Mouse (Mus musculus) cerebellum, adult 11-12 months (tissue): Measurements from ENCODE around the gene Rprml.

Experiments used
- DNase-seq: peaks from one replicate; pipeline ENCODE4 v3.0.0; 2022

Rprml gene

DNA sequence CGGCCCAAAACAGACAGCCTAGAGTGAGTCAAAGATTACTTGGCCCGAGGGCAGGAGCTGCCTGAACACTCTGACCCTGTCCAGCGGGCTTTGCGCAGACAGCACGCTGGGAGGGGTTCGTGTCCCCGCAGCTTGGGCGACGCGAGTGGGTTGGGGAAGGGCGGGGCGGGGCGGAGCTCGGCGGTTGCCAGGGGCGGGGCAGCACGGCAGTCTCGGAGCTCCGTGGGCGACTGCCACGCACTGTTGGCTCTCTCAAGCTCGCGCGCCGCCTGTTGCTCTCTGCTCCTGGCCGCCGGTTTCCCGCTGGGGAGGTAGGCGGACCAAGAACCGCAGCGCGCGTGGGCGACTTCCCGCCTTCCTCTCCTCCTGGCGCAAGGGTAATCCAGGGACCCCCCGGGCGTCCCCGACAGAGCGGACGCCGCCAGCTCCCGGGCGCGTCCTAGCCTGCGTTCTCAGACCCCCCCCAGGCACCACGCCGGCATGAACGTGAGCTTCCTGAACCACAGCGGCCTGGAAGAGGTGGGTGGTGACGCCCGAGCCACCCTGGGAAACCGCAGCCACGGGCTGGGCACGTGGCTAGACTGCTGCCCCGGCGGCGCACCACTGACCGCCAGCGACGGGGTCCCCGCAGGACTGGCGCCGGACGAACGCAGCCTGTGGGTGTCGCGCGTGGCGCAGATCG lies at the start of gene Rprml:
TSS of gene Rprml (plus strand) at position 270 of the 682 bp plus-strand sequence.
- peak; percentile 39 for DNase-seq

DNA sequence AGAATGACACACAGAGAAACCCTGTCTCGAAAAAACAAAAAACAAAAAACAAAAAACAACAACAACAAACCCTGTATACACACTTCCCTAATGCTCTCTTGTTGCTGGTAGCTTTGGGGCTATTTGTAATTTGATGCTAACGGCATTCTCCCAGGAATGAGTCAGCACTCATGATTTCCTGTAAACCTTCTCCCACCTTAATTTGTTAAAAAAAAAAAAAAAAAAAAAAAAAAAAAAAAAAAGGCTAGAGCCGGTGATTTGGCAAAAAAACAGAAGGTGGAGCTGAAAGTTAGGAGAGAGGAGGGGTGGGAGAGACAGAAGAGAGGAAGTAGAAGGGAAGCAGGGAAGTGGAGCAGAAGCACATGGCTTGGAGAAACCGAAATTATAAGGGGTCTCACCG lies 42.8 kb upstream of the Rprml start:
- DNase-seq = no peak

DNA sequence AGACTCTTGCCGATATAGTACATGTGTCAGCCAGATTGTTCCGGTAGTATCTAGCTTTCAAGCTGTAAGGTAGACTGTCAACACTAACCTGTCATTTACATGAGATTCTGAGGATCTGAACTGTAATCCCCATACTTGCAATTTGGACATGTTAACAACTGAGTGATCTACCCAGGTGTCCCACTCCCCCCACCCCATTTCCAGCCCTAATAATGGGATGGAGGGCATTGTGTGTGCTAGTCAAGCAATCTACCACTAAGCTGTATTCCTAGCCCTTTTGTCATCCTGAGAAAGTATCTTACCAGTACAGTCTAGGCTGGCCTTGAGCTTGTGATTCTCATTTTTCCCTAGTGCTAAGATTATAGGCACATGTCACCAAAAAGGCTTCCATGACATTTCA lies 38.6 kb upstream of the Rprml start:
- no peak for DNase-seq

DNA sequence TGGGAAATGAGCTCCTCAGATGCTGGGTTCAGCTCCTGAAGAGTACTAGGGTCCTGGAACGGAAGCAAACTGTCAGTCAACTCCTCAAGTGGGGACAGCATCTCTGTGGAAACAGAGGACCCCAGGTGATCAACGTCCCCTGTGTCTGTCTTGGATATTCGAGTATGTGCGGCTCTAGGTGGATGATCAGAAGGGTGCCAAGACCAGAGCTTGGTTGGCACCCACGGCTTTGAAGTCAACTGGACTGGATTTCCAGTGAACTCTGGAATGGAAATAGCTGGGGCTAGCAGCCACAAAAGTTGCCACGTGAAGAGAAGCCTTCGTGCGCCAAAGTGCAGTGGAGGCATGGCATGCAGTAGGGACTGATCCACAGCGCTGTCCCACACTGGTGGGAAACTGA lies 28.3 kb upstream of the Rprml start, which contains the start of gene Gm884:
TSS of gene Gm884 (minus strand) at position 101 of the 400 bp plus-strand sequence.
- DNase-seq = no peak

DNA sequence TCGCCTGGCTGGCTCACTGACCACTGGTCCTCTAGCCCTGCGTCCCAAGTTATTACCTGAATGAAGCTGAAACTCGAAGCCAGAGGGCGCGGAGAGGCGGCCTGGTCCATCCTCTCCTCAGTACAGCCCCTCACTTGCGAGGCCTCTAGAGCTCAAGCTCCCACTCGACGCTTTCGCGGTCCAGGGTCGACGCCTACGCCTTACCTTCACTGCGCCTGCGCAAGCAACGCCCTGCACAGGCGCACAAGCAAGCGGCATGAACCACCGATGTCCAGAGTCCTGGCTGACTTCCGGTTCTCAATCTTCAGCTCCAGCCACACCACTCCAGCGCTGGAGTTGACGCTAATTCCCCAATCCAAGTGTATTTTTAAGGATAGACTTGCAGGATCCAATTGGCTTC lies 21.9 kb upstream of the Rprml start:
- DNase-seq = no peak

DNA sequence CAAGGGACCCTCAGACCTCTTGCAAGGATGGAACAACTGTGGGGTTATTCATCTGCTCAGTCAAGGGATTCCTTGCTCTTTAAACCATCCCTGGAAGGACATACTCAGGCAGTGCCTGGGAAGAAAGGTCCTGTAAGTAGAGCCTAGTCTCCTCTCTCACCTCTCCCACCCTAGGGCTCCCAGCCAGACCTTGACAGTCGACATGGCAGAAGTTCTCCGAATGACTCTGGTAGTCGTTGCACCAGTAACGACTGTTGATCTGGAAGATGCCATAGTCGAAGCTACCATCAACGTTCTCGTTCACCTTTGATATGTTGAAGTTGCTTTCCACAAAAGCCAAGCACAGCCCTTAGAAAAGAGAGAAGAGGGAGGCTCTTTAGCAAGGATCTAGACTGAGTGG lies 14.6 kb upstream of the Rprml start:
- no peak for DNase-seq

DNA sequence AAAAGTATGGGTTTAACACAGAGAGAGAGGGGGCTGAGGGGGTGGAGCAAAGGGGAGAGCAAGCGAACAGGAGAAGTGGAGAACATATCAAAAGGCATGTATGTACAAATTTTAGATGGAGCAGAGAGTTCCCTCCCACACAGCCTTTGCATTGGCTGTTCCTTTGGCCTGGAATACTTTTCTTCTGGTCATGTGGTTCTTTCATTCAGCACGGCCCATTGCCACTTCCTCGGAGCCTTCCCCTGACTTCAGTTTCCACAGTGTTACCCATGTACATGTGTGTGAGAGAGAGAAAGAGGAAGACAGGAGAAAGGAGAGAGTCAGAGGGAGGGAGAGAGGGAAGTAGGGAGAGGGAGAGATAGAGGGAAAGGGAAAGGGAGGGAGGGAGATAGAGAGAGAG lies 13.9 kb upstream of the Rprml start:
- DNase-seq = no peak

DNA sequence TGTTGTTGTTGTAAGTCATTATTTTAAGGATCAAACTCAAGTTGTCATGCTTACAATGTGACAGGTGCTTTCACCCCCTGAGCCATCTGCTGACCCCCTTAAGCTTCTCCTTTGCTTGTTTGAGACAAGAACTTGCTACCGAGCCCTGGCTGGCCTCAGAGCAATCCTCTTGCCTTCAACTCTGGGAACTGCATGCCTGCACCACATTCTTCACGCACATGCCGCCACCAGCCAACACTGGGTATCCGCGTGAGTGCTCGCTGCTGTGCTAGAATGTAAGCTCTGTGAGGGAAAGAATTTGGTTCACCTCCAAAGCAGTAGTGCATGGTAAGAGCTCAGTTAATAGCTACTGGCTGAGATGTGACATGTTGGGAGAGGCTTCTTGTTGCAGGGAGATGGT lies 13.1 kb upstream of the Rprml start:
- DNase-seq = no peak

DNA sequence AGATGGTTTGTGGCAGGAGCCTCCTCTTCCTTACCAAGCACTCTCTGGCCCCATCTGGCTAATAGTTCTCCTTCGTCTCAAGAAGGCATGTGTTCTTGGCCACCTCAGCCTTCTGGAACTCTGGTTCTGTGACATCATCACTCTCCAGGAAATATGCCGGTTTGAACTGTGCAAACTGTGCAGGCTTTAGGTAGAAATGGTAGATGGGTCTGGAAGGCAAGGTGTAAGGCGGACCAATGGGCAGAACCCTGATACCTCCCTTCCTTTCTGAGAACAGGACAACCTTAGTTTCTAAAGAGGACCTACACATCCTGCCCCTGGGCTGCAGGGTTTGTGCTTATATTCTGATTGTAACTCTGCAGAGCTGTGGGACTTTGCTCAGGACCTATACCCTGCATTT lies 10.6 kb upstream of the Rprml start, which contains the start of gene Lyzl6:
TSS of gene Lyzl6 (minus strand) at position 101 of the 400 bp plus-strand sequence.
- DNase-seq = no peak

DNA sequence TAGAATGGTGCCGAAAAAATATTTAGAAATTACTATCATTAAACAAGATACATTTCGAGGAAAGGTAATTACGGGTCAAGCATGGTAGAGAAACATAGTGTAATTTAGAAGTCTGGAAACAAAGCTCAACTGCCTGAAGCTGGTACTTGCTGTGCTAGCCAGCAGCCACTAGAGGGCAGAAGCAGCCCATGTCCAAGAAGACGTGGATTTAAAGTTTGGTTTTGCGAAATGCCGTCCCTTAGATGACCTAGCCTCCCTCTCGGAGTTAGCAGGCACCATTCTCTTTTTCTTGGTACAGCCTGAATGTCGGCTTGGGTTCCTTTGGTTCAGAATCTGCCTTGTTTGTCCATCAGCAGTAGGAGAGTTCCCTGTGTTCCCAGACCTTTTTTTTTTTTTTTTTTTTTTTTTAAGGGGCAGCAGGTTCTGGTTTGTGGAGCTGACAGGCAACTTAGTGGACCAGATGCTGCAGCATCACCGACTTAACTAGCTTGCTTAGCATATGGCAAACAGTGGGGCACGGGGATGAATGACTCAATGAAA lies 9.9 kb upstream of the Rprml start:
- no peak for DNase-seq

DNA sequence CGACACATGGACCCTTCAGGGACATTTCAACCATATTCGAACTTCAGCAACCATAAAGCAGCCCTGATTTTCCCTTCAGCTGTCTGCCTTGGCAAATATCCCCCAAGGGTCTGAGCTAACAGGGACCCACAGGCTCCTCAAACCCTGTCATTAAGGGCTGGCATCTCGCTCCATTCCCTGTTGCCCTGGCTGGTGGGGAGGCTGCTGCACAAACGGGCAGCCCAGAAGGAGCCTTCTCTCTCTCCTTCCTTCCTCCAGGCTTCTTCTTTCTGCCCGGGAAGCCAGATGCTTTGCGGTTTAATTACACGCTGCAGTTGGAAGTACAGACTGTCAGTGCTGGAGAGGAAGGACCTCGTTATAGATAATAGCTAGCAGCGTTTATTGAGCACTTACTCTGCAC lies 6.2 kb upstream of the Rprml start:
- no peak for DNase-seq

DNA sequence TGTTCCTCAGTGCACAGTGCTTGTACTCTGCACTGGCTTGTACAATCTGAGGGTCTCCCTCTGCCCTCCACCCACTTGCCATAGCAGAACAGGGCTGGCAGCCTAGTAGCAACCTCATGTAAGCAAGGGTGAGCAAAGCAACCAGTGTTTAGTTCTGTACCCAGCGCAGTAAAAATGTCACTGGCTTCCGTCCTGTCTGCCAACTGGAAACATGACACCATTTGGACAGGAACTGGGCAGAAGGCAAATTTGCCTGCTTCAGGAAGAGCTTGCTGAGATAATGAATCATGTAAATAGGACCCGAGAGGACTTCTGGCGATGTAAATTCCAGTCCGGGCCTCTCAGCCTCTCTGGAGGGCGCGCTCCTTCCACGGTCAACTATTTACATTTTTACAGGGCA lies 3.6 kb upstream of the Rprml start:
- peak; percentile 55 for DNase-seq

DNA sequence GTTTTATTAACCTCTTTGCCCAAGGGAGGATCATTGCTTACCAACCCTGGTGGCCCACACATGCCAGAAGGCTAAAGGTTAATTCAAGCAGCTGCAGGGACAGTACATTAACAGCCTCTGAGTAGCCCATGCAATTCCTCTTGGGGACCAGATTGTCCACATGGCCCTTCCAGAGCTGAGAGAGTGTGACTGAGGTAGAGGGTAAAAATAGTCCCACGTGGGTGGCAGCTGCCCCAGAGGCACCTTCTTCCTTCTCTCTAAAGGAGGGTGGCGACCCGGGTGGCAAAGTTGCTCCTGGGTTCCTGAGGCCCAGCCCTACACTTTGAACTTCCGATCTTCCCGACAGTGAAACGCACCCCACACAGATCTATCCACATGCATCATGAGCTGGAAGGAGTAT lies 3.1 kb upstream of the Rprml start:
- DNase-seq = no peak

DNA sequence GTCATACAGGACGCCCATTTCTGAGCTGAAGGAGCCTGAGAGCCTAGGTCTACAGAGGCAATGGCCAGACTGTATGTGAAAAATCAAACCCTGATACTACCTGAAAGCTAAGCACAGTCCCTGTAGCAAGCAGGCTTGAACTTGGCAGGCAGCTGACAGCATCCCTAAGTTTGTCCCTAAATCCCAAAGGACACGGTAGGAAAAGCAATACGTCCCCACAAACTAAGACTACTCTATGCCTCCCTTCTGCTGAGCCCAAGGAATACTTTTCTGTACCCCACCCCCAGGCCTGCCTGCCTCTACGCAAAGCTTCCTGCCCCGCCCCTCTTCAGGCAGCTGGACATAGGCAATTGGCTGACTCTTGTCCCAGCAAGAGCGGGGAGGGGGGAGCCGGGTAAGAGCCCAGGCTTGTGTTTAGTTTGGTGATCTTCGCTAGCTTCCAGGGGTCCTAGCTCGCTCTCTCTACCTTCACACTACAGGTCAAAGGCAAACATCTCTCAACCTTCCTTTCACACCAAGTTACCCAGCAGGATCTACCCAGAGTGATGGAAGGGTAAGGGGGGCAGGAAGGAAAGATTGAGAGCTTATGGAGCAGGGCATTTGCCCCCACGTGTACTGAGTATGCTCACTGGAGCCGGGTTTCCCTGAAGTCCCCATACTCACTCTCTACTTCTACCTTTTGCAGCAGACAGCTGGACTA lies 1.3 kb upstream of the Rprml start:
- DNase-seq = no peak

DNA sequence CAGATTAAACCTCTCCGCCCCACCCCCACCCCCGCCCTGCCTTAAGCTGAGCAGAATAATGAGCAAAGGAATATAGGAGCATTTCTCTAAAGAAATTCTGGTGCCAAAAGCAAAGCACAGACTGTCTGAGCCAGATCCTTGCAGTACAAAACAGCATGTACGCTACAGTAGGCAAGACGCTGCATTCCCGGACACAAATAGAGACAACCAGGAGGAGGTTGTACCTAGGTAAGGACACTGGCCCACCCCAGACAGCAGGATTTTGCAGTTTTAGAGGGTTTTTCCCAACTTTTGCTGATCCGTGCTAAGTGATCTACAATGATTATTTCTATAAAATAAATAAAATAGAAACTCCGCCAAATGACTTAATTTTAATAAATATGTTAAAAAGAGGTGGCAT lies 714 bp upstream of the Rprml start:
- DNase-seq = no peak

DNA sequence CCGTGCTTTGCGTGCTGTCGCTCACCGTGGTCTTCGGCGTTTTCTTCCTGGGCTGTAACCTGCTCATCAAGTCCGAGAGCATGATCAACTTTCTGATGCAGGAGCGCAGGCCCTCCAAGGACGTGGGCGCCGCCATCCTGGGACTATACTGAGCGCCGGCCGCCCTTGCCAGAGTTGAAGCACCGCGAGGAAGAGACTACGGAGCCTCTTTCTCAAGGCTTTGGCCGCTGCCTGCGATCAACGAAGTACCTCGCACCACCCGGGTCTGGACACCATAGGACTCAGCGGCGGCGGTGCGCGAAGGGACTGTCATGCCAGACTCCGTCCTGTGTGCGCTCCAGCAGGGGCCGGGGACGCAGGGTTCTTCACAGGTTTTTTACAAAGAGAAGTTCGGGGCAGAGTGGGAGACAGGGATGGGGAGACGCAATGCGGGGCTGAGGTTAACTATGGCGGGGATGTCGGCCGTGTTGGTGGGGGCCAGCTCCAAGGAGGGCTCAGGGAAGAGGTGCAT lies 668 bp downstream of the Rprml start:
- DNase-seq = no peak

DNA sequence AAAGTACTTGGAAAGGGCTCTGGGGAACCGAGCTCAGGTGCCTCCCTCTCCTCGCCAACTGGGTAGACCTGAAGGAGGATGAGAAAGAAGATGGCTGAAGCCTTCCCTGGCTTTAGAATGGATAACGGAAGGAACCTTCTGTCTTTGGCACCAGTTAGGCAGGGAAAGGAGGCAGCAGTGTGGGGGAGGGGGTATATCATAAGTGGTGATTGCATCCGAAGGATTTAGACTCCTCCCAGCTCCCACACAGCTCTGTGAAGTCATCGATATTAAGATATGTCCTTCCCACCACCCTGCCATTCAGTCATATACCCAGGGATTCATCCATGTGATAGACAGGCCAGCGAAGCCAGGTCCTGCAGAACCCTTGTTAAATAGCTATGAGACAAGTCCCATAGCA lies 2.1 kb downstream of the Rprml start:
- DNase-seq = no peak

DNA sequence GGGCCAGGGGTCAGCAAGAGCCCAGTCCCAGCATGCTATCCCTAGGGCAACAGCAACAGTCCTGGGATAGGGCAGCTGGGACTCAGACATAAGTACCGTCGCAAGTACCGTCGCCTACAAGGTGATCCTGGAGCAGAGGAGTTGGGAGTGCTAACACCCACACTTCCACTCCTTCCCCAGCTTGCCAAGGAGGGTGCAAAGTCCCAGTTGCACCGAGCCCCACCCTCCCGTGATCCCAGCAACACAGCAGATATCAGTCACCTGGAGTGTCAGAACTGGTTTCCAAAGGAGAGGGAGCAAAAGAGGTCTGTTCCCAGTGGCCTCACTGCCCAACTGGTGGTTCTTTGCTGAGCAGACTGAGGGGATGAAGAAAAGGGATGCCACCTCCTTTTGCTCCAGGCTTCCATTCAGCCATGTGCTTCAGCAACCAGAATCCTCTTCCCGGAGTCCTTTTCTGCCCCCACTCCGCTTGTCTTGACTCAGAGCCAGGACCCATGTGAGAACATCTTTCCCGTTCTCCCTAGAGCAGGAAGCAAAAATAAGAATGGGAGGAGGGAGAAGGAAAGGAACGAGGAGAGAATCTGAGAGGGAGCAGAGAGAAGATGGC lies 4.1 kb downstream of the Rprml start:
- no peak for DNase-seq

DNA sequence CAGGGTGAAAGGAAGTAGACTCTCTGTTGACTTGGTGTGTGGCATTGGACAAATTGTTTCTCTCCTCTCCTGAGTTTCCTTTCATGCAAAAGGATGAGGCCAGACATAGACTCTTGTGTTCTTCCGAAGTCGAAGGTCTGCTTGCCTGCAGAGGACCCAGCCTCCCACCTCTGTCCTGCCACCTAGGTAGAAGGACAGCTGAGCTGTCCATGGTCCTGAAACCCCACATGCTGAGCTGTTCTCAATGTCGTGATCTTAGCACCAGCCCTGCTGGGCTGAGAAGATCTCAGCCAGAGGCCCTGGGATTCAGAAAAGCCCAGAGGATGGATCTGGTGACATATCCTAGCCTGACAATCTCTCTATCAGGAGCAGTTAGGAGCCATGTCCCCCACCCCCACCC lies 7.2 kb downstream of the Rprml start:
- no peak for DNase-seq

DNA sequence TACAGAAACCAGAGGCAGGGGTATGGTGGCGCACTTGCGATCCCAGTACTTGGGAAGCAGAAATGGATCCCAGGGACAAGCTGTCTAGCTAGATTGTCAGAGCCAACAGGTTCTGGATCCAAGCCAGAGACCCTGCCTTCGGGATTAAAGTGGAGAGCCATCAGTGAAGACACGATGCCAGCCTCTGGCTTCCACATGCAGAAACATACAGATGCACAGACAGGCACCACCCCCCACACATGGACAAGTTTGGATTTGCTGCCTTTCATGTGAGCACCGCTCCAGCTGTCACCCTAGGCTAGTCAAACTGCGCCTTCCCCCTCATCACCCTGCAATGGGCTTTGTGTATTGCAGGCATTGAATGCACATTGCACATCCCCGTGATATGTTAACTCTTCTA lies 8.8 kb downstream of the Rprml start:
- no peak for DNase-seq

DNA sequence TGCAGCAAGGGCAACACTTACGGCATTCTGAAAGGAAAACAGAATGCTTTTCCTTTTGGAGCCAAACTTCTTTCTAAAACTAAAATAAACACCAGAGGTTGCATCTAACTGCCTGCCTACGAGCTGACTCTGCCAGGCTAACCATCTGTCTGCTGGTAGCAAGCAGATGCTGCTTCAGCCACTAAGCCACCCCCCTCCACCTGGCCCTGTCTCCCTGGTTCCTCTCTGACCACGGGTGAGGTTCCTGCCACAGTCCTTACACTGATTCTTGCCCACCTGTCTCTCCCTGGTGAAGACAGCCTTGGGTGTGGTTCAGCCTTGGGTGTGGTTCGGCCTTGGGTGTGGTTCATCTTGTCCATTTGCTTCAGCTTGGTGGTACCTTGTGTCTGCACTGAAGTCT lies 12.5 kb downstream of the Rprml start:
- no peak for DNase-seq

DNA sequence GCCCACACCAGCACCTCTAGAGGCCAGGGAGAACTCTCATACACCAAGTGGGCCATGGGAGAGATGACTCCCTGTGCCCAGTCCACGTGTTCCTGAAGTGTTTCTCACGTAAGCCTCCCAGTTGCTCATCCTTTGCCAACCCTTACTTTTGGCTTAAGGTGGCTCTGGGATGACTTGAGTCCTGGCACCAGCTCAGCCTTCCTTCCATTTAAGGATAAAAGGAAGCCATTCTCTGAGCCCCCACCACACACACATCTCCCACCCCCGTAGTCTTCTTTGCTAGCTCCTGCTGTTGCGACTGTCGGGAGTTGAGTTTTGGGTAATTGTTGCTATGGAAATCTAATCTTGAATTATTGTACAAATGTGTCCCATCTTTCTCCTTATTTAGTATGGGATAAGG lies 13.2 kb downstream of the Rprml start:
- no peak for DNase-seq

DNA sequence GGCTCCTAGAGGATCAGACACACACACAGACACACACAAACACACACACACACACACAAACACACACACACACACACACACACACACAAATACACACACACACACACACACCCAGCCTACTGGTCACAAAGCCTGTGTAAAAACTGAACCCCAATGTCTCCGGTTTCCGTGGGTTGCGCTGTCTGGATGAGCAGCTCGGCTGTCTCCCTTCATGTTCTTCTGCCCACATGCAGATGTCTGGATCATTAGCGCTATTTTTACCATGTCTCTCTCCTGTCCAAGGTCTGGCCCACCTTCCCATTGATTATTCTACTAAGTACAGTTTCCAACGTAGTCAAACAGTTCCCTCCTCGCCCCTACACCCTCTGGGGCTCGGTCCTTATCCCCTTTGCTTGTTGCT lies 13.7 kb downstream of the Rprml start:
- no peak for DNase-seq

DNA sequence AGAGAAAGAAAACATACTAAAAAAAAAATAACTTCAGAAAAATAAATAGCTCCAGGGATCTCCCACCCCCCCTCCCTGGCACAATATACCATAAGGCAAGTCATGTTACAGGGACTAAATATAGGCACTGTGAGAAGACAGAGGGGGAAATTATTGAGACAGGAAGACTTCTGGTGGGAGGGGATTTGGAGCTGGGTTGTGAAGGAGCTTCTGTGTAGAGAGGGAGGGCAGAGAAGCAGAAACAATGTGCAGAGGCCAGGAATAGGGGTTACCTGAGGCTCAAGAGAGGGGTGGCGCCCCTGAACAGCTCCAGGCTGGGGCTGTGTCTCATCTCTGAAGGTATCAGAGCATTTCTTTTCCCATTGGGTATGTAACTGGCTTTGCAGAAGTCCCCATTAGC lies 16.3 kb downstream of the Rprml start:
- no peak for DNase-seq
